Mouse (Mus musculus): ENCODE results near the gene Mxd3. TPM values are rescaled to one million over a fixed set of nuclear protein-coding genes. Genes with fewer than 3 reads are reported as not detected.

The Mxd3 gene
- total RNA-seq (2021) = 1 to 10 TPM; 1.5 to 3.4 TPM
- long read RNA-seq, experiment 1, partial matches to known transcripts = 2 of 2 reads
- long read RNA-seq, experiment 1, other reads (novel, unspliced or antisense) = 0 of 2 reads
- long read RNA-seq, experiment 2, partial matches to known transcripts = 0 of 1 reads
- long read RNA-seq, experiment 2, other reads (novel, unspliced or antisense) = 0 of 1 reads

- DNase-seq (ENCODE audit: low spot score in 2 of 2) = peak; percentile 81 to 83
Measured at GRCm38 (mm10) chr13:55329683-55330566, at the start of gene Mxd3. Mxd3 (minus strand) TSS chr13:55329823.

- DNase-seq (ENCODE audit: low spot score in 2 of 2) = no peak
Measured at GRCm38 (mm10) chr13:55378907-55379580, 49.4 kb upstream of the Mxd3 start.

GRCm38 (mm10) chr13:55375877-55376276 lies 46.3 kb upstream of the Mxd3 start:
- DNase-seq (ENCODE audit: low spot score in 2 of 2) = no peak

GRCm38 (mm10) chr13:55374206-55374924 lies 44.7 kb upstream of the Mxd3 start:
- no peak for DNase-seq (ENCODE audit: low spot score in 2 of 2)

- no peak for DNase-seq (ENCODE audit: low spot score in 2 of 2)
Measured at GRCm38 (mm10) chr13:55371740-55372139, 42.1 kb upstream of the Mxd3 start.

- DNase-seq (ENCODE audit: low spot score in 2 of 2) = peak; percentile 28 to 42
Measured at GRCm38 (mm10) chr13:55371007-55371681, 41.5 kb upstream of the Mxd3 start.

GRCm38 (mm10) chr13:55370234-55370633 lies 40.6 kb upstream of the Mxd3 start:
- DNase-seq (ENCODE audit: low spot score in 2 of 2) = no peak

GRCm38 (mm10) chr13:55369531-55370114 lies 40.0 kb upstream of the Mxd3 start, which contains the start of gene Rgs14:
Rgs14 (plus strand) TSS chr13:55369732.
- DNase-seq (ENCODE audit: low spot score in 2 of 2) = peak in 1 of 2 experiments; percentile 50

- no peak for DNase-seq (ENCODE audit: low spot score in 2 of 2)
Measured at GRCm38 (mm10) chr13:55368401-55368800, 38.8 kb upstream of the Mxd3 start.

- peak; percentile 97 to 99 for DNase-seq (ENCODE audit: low spot score in 2 of 2)
Measured at GRCm38 (mm10) chr13:55362453-55363060, 32.9 kb upstream of the Mxd3 start, which contains the start of gene Lman2. Lman2 (minus strand) TSS chr13:55362783.

GRCm38 (mm10) chr13:55361974-55362452 lies 32.4 kb upstream of the Mxd3 start:
- DNase-seq (ENCODE audit: low spot score in 2 of 2) = peak in 1 of 2 experiments; percentile 29

GRCm38 (mm10) chr13:55361145-55361544 lies 31.5 kb upstream of the Mxd3 start:
- no peak for DNase-seq (ENCODE audit: low spot score in 2 of 2)

GRCm38 (mm10) chr13:55346745-55347144 lies 17.1 kb upstream of the Mxd3 start:
- DNase-seq (ENCODE audit: low spot score in 2 of 2) = no peak

- DNase-seq (ENCODE audit: low spot score in 2 of 2) = peak in 1 of 2 experiments; percentile 49
Measured at GRCm38 (mm10) chr13:55344286-55344685, 14.7 kb upstream of the Mxd3 start.

GRCm38 (mm10) chr13:55342469-55342868 lies 12.8 kb upstream of the Mxd3 start:
- DNase-seq (ENCODE audit: low spot score in 2 of 2) = no peak

GRCm38 (mm10) chr13:55339259-55339658 lies 9.6 kb upstream of the Mxd3 start:
- no peak for DNase-seq (ENCODE audit: low spot score in 2 of 2)

- DNase-seq (ENCODE audit: low spot score in 2 of 2) = no peak
Measured at GRCm38 (mm10) chr13:55338131-55339054, 8.8 kb upstream of the Mxd3 start.

- no peak for DNase-seq (ENCODE audit: low spot score in 2 of 2)
Measured at GRCm38 (mm10) chr13:55337341-55337975, 7.8 kb upstream of the Mxd3 start.
